Mouse (Mus musculus): ENCODE data around the gene Aif1.
A peak's percentile ranks its signal among the peaks of the same experiment; 100 is the strongest.

Gene Aif1

DNA sequence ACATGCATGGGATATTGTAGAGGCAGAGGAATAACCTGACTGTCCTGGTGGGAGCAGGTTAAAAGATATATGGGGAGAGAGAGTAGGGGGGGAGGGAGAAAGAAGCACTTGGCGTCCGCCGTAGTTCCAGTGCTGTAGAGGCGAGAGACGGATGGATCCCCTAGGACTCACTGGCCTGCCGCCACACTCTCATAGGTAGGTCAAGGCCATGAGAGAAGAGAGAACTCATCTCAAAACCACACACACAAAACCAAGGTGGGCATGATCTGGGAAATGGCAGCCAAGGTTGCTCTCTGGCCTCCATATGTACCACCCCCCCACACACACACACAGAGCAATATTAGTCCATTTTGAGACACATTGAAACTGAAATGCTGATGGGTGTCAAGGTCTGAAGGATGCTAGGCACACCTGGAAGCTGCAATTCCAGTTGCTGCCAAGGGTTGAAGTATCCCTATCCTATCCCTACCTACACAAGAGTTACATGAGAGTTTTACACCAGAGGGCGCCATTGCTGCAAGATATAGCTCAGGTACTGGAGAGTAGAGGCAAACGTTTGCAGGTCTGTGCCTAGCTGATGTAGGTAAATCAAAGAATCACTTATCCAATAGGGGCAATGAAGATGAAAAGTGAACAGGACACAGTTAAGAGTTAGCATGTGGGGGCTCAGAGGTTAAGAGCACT is 9.4 kb downstream of the Aif1 start:
- DNase-seq (ENCODE audit: low spot score in 2 of 2), result peak; percentile 72 to 74

DNA sequence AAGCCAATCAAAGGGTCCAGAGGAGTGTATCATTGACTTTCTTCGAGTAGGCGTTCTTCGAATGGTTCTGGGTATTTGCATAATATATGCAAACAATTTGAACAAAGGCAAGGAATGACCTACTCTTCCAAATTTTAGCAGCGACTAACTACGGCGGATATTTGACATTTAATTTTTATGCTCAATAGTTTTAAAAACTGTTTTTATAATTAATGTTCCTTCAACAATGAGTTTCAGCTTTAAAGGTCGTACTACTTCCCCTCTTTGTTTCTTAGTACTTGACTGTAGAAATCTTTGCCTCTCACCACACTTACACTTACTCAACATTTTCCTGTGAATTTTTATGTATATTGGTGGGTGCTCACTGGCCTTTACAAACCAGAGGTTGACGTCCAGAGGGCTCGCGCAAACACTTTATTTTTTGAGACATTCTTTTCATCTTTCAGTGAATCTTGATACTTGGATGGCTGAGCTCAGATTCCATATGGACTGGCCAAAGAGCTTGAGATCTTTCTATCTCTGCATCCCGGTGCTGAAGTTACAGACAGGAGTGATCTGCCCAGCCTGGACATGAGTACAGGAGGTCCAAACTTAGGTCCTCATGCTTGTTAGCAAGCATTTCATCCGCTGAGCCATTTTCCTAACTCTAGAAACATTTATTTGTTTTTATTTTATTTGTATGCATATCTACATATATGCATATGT is 10.3 kb downstream of the Aif1 start:
- no peak for DNase-seq (ENCODE audit: low spot score in 2 of 2)

DNA sequence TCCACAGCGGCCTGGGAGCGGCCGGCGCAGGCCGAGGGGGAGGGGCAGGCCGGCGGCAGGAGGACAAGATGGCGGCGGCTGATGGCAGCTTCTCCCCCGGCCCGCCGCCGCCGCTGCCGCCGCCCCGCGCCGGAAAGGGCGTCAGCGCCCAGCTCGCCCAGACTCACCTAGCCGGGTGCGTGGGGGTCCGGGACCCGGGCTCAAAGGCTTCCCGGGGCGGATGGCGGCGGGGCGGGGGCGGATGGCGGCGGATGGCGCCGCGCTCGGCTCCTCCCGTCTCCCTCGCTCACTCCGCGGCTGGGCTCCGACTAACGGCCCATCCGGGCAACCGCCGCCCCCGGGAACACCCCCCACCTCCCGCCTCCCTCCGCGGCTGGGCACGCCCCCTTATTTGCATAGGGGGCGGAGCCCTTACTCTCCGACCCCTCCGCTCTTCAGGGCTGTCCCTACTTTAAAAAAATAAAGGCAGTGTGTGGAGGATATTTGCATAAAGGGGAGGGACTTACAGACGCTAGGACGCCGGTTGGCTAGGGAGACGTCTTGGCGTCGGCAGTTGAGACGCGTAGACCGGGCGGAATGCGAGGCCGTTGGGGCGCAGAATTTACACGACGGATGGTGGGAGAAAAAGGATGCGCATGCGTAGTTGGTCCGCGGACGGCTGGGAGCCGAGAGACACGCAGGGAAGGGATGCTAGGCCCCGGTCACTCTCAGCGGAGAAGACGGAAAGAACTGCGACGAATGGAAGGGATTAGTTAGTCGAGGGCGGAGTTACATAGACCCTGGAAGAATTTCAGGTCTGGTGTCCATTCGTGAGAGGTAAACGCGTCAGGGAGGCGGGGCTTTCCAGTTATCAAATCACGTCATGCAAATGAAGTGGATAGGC is 11.1 kb downstream of the Aif1 start, which contains the start of gene Prrc2a:
Gene Prrc2a, minus strand, starts transcription at position 330 of the 883 bp plus-strand sequence.
- DNase-seq (ENCODE audit: low spot score in 2 of 2), result peak; percentile 99

DNA sequence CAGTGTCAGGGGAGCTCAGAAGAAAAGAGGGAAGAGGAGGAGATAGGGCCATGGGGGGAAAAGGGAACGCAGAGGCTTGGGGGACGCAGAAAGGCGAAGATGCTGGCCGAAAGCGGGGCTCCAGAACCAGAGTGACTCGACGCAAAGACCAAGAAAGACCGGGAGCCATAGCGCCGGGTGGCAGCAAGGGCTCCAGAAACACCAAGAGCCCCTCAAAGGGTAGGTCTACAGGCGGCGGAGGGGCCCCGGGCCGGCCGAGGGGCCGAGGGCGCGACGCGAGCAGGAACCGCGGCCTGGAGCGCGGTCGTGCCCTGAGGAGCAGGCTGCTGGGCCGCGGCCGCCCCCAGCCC is 11.7 kb downstream of the Aif1 start:
- DNase-seq (ENCODE audit: low spot score in 2 of 2), result no peak

DNA sequence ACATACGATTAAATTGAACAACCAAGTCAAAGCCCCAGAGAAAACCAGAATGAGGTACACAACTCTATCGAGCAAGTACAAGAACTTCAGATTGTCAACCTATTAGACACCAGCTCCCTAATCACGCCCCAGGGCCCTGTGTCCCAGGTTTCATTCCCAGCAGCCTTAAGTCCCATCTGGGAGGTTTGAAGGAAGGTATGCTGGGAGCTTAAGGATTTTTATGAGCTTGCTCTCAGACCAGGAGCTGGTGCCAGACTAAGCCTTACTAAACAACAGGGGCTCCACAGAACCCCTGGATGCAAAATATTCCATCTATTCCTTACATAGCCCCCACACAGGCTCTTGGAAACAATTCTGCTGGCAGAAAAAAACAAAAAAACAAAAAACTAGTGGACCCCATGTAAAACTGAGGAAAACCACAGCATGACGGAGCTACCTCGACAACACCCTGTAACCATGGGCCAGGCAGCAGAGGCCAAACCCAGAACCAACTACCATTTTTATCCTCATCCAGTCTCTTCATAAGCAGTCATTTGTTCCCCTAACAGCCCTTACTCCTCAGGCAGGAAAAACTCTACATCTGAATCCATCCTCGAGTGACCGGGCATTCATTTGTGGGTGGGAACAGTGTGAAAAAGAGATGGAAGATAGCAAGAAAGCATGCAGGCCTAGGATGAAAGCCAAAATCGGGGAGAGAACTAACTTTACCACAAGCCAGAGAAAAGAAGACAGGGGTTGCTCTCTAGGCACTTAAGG is 12.4 kb downstream of the Aif1 start:
- DNase-seq (ENCODE audit: low spot score in 2 of 2), result no peak

DNA sequence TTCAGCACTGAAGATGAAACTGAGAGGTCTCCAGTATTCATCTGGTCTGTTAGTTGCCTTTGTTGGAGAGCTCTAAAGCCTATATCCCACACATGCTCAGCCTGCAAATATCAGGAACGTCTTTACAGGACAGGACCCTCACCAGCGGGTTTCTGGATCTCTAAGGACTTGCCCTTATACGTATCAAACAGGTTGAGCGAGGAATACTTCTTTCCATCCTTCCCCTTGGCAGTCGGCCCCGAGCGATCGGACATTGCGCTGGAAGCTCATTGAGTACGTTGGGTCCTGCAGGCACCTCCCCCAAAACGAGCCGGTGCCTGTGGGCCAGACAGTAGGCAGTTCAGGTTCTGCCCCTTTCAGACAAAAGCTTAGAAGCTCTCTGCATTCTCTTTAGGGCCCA is 13.1 kb downstream of the Aif1 start:
- DNase-seq (ENCODE audit: low spot score in 2 of 2), result no peak

DNA sequence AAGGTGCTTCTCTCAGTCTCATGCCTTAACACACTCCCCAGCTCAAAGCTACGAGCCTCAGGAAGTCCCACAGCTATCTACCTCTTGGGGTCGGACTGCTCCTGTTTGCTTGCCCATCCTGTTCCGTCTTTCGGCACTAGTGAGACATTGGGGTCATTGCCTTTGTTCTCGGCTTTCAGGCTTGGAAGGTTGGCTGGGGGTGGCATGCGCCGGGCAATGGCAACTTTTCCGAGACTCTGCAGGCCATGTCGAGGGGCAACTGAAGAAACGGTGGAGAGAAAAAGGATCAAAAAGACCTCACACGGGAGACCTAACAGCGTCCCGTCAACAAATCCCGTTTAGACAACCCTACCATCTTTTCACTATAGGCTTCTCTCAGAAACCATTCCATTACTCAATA is 13.7 kb downstream of the Aif1 start:
- no peak for DNase-seq (ENCODE audit: low spot score in 2 of 2)

DNA sequence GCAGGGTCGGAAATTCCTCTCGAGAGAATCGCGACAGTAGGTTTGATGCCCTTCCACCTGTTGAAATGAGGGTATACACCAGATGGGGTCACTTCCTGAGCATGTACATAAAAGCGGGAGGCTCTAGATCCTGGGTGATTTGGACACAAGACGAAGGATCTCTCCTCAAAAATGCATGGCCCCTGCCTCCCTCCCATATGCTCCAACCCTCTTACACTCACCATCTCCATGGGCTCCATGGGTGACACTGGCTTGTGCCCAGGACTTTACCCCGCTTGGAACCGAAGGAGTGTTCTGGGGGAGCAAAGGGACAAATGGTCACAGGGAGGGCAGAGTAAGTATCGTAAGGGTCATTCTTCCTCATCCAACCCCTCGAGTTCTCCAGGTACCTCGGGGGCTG is 14.4 kb downstream of the Aif1 start:
- DNase-seq (ENCODE audit: low spot score in 2 of 2), result no peak

DNA sequence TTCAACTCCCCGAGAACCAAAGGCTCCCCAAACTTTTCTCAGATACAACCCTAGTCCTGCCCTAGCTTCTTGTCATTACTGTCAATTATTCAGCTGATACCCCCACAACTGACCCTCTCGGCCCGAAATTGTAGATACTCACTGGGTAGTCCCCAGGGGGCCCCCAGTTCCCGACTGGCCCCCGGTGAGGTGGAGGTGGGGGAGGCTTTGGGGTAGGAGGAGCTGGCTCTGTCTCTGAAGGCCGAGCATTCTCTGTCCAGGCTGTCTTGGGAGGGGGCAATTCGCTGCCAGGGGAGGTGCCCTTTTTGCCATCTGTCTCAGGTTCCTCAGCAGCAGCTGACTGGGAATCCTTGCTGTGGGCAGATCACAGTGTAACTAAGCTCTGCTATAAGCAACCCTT is 16.2 kb downstream of the Aif1 start:
- DNase-seq (ENCODE audit: low spot score in 2 of 2), result no peak

DNA sequence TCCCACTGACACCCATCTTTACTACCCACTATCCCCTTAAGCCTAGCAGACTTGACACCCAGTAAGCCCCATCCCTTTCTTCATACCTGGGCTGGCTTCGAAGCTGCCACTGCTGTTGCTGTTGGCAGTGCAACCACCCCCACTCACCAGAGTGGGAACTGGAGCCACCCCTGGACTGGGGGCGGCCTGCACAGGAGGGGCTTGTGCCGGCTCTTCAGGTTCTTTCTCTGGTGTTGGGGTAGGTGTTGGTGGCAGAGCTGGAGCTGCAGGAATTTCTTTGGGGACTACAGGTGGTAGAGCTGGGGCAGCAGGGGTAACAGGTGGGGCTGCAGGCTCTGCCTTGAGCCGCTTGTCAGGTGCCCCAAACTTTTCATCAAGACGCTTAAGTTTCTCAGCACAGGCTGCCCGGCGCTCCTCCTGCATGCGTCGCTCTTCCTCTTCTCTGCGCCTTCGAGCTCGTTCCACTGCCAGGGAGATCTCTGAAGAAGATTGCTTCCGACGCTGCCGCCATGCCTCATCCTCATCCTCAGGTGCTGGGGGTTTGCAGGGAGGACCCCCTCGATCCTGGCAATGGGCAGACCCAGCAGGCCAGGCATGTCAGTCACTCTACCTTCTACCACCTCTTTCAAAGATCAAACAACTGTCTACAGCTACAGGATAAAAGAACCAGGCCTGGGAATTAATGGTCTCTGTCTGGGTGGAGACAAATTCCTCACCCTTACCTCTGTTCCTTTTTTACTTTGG is 16.8 kb downstream of the Aif1 start:
- no peak for DNase-seq (ENCODE audit: low spot score in 2 of 2)

DNA sequence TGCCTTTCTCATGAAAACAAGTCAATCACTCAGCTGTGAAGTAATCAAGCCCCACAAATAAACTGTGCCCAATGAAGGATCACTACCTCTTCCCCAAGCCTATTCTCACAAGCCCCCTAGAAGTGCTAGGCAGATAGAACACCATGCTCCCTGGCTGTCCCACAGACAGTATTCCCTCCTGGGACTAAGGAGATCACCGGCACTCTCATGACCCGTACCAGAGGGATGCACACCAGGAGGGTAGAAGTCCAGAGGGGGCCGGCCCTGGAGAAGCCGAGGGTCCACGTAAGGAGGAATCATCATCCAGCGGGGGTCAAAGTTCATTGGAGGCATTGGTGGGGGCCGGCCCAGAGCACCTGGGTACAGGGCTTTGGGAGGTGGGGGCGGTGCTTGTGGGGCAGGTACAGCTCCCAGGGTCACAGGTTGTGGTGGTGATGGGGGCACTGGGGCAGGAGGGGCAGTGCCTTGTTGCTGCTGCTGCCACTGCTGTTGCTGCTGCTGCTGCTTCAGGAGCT is 18.1 kb downstream of the Aif1 start:
- DNase-seq (ENCODE audit: low spot score in 2 of 2), result no peak

DNA sequence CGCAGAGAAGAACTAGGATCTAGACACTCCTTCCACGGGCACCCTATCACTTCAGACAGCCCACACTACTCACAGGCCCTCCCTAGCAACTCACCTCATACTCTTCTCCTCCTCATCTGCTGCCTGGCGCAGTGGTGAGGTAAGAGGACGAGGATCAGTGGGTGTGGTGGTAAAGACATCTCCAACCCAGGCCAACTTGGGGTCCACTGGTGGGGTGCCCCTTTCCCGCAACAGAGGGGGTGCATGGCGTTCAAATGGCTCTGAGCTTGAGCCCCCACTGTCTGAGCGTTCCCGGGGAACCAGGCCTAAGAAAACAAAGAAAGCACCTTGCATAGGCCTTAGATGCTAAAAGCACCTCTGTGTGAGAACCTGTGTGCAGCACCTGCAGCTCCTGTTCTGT is 18.6 kb downstream of the Aif1 start:
- no peak for DNase-seq (ENCODE audit: low spot score in 2 of 2)

DNA sequence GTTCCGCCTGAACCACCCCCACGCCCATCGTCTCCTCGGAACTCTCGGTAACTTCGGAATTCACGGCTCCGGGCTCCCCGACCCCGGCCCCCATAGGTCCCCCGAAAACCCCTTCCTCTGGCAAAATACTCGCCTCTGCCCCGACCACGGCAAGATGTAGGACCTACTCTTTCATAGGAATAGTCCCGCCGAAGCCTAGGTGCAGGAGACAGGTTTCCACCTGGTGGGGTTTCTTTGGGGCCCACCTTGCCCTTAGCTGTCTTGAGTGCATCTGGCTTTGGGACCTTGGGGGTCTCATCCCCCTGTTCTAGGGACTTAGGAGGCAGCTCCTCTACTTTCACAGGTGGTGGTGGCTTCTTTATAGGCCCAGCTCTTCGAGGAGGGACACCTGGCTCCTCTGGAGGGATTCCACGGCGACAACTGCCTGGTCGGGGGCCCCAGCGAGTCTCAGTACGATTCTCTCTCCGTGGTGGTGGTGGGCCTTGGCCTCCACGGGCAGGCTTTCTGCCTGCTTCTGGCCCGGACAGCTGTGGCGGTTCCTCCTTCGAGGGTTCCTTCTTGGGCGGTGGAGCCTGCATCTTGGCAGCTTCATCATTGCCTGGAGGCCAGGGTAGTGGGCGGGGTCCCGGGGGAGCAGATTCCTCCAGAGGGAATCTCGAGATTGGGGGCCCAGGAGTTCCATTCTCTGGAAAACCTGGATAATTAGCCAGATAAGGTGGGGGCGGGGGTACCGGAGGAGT is 19.2 kb downstream of the Aif1 start:
- DNase-seq (ENCODE audit: low spot score in 2 of 2), result no peak

DNA sequence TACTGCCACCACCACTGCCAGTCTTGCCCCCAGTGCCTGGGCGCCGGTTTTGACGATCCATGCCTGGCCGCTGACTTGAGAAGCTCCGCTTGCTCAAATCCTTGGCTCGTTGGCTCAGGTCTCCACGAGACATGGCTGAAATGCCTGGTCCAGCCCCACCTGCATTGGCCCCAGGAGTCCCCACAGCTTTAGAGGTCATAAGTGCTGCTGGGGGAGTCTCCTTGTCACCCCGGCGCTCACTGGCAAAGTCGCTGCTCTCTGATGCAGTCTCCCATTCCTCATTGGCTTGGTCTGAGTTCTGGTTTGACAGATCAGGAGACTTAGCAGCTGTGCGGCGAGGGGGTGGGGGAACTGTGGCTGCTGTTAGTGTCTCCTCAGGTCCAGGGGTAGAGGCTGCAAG is 20.4 kb downstream of the Aif1 start:
- DNase-seq (ENCODE audit: low spot score in 2 of 2), result no peak

DNA sequence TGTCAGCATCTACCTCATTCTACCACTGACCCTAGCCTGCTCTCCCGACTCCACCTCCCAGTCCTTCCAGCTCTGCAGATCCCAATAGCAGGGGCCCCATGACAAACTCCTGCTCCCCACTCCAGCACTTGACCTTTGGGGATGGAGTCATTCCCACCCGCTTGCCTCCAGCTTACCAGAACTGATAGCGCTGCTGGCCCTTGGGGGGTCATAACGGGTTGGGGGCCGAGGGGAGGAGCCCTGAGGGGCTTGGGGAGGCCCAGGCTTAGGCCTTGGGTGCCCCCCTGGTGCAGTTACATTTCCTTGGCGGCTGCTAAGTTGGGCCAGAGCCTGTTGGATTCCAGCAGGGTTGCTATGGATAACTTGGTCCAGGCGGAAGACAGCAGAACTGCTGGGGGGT is 21.3 kb downstream of the Aif1 start:
- DNase-seq (ENCODE audit: low spot score in 2 of 2), result no peak

DNA sequence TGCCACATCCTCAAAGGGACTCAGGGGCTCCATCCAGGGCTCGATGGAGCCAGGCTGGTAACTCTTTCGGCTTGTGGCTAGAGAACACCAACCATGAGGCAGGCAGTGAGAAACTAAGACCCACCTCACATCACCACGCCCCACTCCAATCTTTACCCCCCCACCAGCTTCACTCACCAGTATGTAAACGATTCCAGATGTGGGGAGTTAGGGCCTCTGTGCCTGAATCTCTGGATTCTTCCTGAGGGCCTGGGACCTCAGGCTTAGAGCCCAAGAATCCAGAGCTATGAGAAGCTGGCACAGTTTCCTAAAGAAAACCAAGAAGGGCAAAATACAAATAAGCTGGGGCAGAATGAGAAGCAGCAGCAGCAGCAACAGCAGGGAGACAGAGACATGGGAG is 21.9 kb downstream of the Aif1 start:
- no peak for DNase-seq (ENCODE audit: low spot score in 2 of 2)

DNA sequence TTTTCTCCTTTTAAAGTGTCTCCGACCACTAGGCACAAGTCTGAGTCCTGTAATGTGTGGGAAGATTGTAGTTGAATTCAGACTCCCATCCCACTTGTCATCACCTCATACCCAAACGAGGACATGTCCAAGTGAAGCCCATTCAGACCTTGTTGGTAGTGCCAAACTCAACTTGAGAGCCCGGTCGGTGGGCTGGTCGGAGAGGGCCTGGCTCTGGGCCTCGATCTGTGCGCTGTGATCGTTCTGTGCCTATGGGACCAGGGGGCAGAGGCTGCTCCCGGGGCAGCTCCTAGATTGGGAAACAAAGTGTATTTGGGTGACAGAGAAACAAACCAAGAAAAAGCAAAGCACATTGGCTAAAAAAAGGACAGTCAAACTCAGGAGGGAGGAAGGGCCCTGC is 22.8 kb downstream of the Aif1 start:
- DNase-seq (ENCODE audit: low spot score in 2 of 2), result no peak

DNA sequence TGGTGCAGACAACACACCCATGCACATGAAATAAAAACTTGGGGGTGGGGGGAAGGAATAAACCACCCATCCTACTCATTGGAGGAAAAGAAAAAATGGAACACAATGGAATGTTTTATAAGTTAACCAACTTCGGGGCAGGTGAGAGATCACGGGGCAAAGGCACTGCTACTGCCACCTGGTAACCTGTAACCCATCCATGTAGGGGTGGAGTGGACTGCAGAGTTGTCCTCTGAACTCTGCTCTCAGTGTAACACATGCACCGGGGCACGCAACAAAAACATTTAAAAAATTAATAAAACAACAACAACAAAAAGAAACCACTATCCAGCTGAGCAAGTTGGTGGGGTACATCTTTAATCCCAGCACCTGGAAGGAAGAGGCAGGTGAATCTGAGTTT is 23.7 kb downstream of the Aif1 start:
- no peak for DNase-seq (ENCODE audit: low spot score in 2 of 2)

DNA sequence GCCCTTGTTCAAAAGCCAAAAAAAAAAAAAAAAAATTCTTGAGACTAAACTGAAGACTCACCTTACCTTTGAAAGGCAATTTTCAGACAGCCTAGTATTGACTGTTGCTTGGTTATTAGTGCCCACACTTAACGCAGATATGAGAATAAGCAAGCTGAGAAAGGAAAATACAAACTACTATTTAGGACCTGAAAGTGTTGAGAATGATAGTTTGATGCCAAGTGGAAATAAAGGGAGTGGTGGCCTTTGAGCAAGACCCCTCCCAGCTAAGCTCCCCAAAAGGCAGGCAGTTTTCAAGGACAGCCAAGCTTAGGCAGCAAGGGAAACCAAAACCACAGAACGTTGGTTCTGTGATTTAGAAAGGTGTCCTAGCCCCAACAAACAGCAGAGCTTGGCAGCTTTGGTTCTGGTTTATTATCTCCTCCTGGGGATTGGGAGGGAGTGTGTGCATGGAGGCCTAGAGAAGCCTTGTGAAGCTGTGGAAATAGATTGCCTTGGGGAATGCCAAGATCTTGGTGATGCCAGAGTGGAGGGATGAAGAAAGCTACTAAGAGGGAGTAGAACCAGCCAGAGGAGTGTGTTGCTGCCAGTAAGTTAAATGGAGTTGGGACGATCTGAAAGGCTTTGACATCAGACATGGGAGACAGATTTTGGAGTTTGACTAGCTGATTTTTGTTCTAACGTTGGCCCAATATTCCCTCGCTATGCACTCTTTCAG is 27.8 kb downstream of the Aif1 start:
- no peak for DNase-seq (ENCODE audit: low spot score in 2 of 2)

DNA sequence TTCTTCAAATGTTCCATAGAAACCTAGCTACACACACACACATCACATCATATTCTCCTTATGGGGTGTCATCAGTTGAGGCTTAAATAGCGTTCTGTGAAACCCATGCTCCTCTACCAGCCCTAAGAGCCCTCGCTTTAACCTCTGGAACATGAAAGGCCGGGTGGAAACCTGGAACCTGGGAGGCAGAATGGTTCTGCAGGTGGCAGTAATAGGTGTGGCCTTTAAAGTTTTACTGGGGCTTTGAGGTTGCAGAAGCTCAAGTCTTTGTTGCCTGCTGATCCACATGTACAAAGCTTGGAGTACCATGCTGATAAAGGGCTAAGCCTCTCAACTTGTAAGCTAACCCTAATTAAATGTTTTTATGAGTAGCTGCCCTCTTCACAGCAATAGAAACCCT is 28.5 kb downstream of the Aif1 start:
- DNase-seq (ENCODE audit: low spot score in 2 of 2), result no peak
